In genomic region chr9:50528293-50528892, GRCm38 (mm10) we compare ENCODE assay signal across 7 mouse cellular contexts. TPM values are rescaled to one million over a fixed set of nuclear protein-coding genes. Genes with fewer than 3 reads are reported as not detected.
DNase-seq lines count a peak whose midpoint lies in the region; ATAC-seq and TF ChIP-seq lines count a peak whose summit lies in the region.

TSS of gene Pts (minus strand) at chr9:50528724.

- H3K36me3 ChIP-seq in intestine, postnatal 0 days (ENCODE audit: control insufficient read depth, insufficient read depth), result no peaks in the 10 kb centered on the region
- H3K36me3 ChIP-seq in midbrain, embryonic 12.5 days, result no peaks in the 10 kb centered on the region
- H3K36me3 ChIP-seq in small intestine, adult 2 months (ENCODE audit: control insufficient read depth, insufficient read depth, low read length), result peaks cover 9% of the 10 kb centered on the region

- peak within 1 kb of the TSS; percentile 62 for H3K4me3 ChIP-seq in intestine, postnatal 0 days (ENCODE audit: low read depth, low read length)
- H3K4me3 ChIP-seq in midbrain, embryonic 12.5 days, result peak within 1 kb of the TSS; percentile 70
- peak within 1 kb of the TSS; percentile 67 for H3K4me3 ChIP-seq in small intestine, adult 2 months (ENCODE audit: low read depth, low read length)

- no peaks in the 10 kb centered on the region for H3K27me3 ChIP-seq in intestine, postnatal 0 days (replicated peaks; ENCODE audit: control insufficient read depth, insufficient read depth, low read length)
- H3K27me3 ChIP-seq in midbrain, embryonic 12.5 days, result no peaks in the 10 kb centered on the region
- no peaks in the 10 kb centered on the region for H3K27me3 ChIP-seq in small intestine, adult 2 months (ENCODE audit: control insufficient read depth, insufficient read depth, low read length)

- peak; percentile 96 for ATAC-seq in intestine, postnatal 0 days
- ATAC-seq in midbrain, embryonic 12.5 days (ENCODE audit: low FRiP score, low read depth), result peak; percentile 99

- peak; percentile 86 for TF ChIP-seq CTCF in intestine, postnatal 0 days (IDR thresholded peaks at IDR 0.05; ENCODE audit: low read depth)
- peak; percentile 96 for TF ChIP-seq CTCF in small intestine, adult 2 months (IDR thresholded peaks at IDR 0.05; ENCODE audit: extremely low read depth, insufficient read length, insufficient replicate concordance, low read depth, low read length)

- DNase-seq in adrenal gland, adult 8-10 months, result peak; percentile 95
- peak; percentile 97 for DNase-seq in embryo, embryonic 9.5 days (ENCODE audit: extremely low spot score)
- DNase-seq in gonadal fat pad, adult 2 months (ENCODE audit: low read depth), result no peak
- peak; percentile 99 for DNase-seq in left cerebral cortex, postnatal 4 days

- 0 out of 2 replicates have a peak, but pooled peaks cover 5% of the 10 kb centered on the region for H3K4me1 ChIP-seq in intestine, postnatal 0 days (replicated peaks; ENCODE audit: control insufficient read depth, insufficient read depth, low read length)
- peaks cover 8% of the 10 kb centered on the region for H3K4me1 ChIP-seq in midbrain, embryonic 12.5 days
- H3K4me1 ChIP-seq in small intestine, adult 2 months (ENCODE audit: control insufficient read depth, insufficient read depth, insufficient read length, low read length), result peaks cover 7% of the 10 kb centered on the region; the same call in 1 of the 2 replicates

- H3K9ac ChIP-seq in intestine, postnatal 0 days (ENCODE audit: low read depth, low read length), result peak within 1 kb of the TSS; percentile 59
- peak within 1 kb of the TSS; percentile 69 for H3K9ac ChIP-seq in midbrain, embryonic 12.5 days (replicated peaks)

- peak within 1 kb of the TSS; percentile 67 for H3K4me2 ChIP-seq in intestine, postnatal 0 days (replicated peaks; ENCODE audit: low read depth)
- H3K4me2 ChIP-seq in midbrain, embryonic 12.5 days (replicated peaks), result peak within 1 kb of the TSS; percentile 56

- peak within 1 kb of the TSS; percentile 80 for H3K27ac ChIP-seq in intestine, postnatal 0 days (ENCODE audit: low read depth, low read length)
- peak within 1 kb of the TSS; percentile 68 for H3K27ac ChIP-seq in midbrain, embryonic 12.5 days (replicated peaks)
- peak within 1 kb of the TSS; percentile 78 for H3K27ac ChIP-seq in small intestine, adult 2 months (ENCODE audit: insufficient read depth, low read depth, low read length)

- H3K9me3 ChIP-seq in intestine, postnatal 0 days (ENCODE audit: control insufficient read depth), result no peaks in the 10 kb centered on the region
- no peaks in the 10 kb centered on the region for H3K9me3 ChIP-seq in midbrain, embryonic 12.5 days

- intact Hi-C loops in left cerebral cortex, postnatal 4 days (cut with DNase I), result loop anchor here (5.0 kb wide), 1 partner anchor 66 kb away; no protein-coding TSS in a partner anchor

- TF ChIP-seq POLR2A in small intestine, adult 2 months (IDR thresholded peaks at IDR 0.05; ENCODE audit: low read depth, low read length), result peak; percentile 98

- WGBS in intestine, postnatal 0 days, result under 1% methylated on average over 53 of the region's 54 CpGs
- WGBS in midbrain, embryonic 12.5 days, result under 1% methylated on average over 54 of the region's 54 CpGs
- WGBS in small intestine, adult 2 months, result under 1% methylated on average over 54 of the region's 54 CpGs

RNA-seq across cellular contexts. Expression of gene Pts, which starts in this region (rescaled TPM):
- total RNA-seq in adrenal gland, adult 8-10 months (2022), result 10 to 100 TPM; 54.1 to 70.2 (median 63.4) TPM
- polyA plus RNA-seq in gonadal fat pad, adult 2 months (2012; rRNA removed), result 50.6 and 51.6 TPM in 2 replicates
- polyA plus RNA-seq in intestine, postnatal 0 days (2015; fragmentation: Nextera tagmentation; extraction: Ambion mirVana), result 88.2 and 90.8 TPM in 2 replicates
- total RNA-seq in left cerebral cortex, postnatal 4 days (2021), result 10 to 100 TPM; 40.7 to 42.0 TPM
- 97.4 and 102 TPM in 2 replicates for polyA plus RNA-seq in midbrain, embryonic 12.5 days (2016; fragmentation: Nextera tagmentation; extraction: Ambion mirVana)
- 10.4 and 14.9 TPM in 2 replicates for polyA plus RNA-seq in small intestine, adult 2 months (2012; rRNA removed)
